In the genomic region with DNA sequence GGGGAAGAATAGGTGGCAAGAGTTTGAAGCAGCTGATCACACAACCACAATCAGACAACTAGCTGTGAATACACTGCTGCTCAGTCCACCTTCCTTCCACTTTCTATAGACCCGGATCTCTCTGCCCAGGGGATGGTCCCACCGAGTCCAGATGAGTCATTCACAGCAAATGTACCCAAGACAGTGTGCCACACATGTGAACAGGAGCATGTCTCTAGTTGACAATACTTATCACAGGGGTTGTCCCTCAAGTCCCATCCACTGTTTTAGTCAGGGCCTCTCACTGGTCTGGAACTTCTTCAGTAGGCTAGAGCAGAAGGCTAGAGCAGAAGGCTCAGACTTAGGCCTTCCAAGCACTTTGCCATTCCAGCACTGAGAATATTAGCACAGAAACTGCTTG, we compare ENCODE assay signal across 33 mouse cellular contexts.
"Had no signal": no experiment of that assay in that cellular context is flagged by ENCODE, and none has a peak within 500 bp of the region (broad histone marks: within the 10 kb centered on the region; RNA-seq: fewer than 3 reads in every experiment).

No protein-coding gene starts in this region.

- H3K4me1 ChIP-seq: hindbrain, embryonic 10.5 days; hindbrain, embryonic 12.5 days; hindbrain, embryonic 13.5 days; hindbrain, embryonic 15.5 days; intestine, embryonic 15.5 days; kidney, embryonic 15.5 days had no signal

- H3K27ac ChIP-seq: heart, embryonic 13.5 days; heart, embryonic 15.5 days; hindbrain, embryonic 10.5 days; hindbrain, embryonic 12.5 days; hindbrain, embryonic 13.5 days; hindbrain, embryonic 14.5 days; hindbrain, embryonic 15.5 days; hindbrain, postnatal 0 days; intestine, embryonic 15.5 days; kidney, embryonic 15.5 days; kidney, postnatal 0 days; layer of hippocampus, adult 2 months; left cerebral cortex, adult 2 months had no signal

- DNase-seq: heart, postnatal 10 days; heart, postnatal 14 days; heart, postnatal 36 days; heart, postnatal 4 days; kidney, adult 11 months; kidney, adult 18-20 months; kidney, adult 2 months; kidney, adult 8-10 months; kidney, adult 9 months; kidney, postnatal 10 days; kidney, postnatal 14 days; kidney, postnatal 25 days; kidney, postnatal 36 days; kidney, postnatal 4 days; layer of hippocampus, adult 9-11 months; layer of hippocampus, postnatal 36 days had no signal

- H3K9ac ChIP-seq: heart, embryonic 12.5 days; heart, embryonic 13.5 days; heart, embryonic 15.5 days; hindbrain, embryonic 12.5 days; hindbrain, embryonic 13.5 days; hindbrain, embryonic 14.5 days; hindbrain, embryonic 15.5 days; intestine, embryonic 15.5 days; kidney, embryonic 15.5 days had no signal

- ATAC-seq: hindbrain, embryonic 16.5 days; hindbrain, postnatal 0 days; intestine, embryonic 15.5 days; intestine, embryonic 16.5 days had no signal

- H3K4me2 ChIP-seq: heart, embryonic 11.5 days; heart, embryonic 12.5 days; heart, embryonic 13.5 days; heart, embryonic 15.5 days; hindbrain, embryonic 12.5 days; hindbrain, embryonic 13.5 days; hindbrain, embryonic 14.5 days; hindbrain, embryonic 15.5 days; intestine, embryonic 15.5 days; kidney, embryonic 15.5 days had no signal

- H3K27me3 ChIP-seq: heart, embryonic 12.5 days; heart, embryonic 13.5 days; heart, embryonic 15.5 days; hindbrain, embryonic 12.5 days; hindbrain, embryonic 13.5 days; hindbrain, embryonic 15.5 days; intestine, embryonic 15.5 days; kidney, embryonic 15.5 days had no signal

- H3K9me3 ChIP-seq: heart, embryonic 12.5 days; heart, embryonic 13.5 days; heart, embryonic 15.5 days; hindbrain, embryonic 10.5 days; hindbrain, embryonic 12.5 days; hindbrain, embryonic 13.5 days; hindbrain, embryonic 15.5 days; intestine, embryonic 15.5 days; kidney, embryonic 15.5 days had no signal

- H3K4me3 ChIP-seq: heart, embryonic 12.5 days; heart, embryonic 13.5 days; heart, embryonic 15.5 days; hindbrain, embryonic 10.5 days; hindbrain, embryonic 12.5 days; hindbrain, embryonic 13.5 days; hindbrain, embryonic 15.5 days; intestine, embryonic 15.5 days; kidney, embryonic 15.5 days; layer of hippocampus, adult 2 months; left cerebral cortex, adult 2 months had no signal
